Comparison of ENCODE assay signal across 19 mouse cellular contexts in the genomic region with DNA sequence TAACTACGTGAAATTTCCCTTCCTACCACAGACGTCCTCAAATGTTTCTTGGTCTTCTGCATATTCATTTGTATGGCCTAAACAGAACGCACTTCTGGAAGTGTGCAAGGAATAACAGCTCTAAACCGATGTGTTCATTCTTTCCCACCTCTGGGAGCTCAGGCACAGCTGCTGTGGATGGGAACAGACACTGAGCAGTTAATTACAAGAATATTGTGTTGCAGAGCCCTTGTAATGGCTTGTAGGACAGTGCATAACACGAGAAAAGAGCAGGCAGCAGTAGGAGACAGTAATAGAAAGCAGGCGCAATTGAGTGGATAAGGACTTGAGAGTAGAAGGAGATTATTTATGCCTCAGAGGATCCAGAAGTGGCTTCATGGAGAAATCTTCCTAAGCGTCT.
A peak's percentile ranks its signal among the peaks of the same experiment; 100 is the strongest.
DNase-seq lines count a peak whose midpoint lies in the region; ATAC-seq and TF ChIP-seq lines count a peak whose summit lies in the region.
"Had no signal": no experiment of that assay in that cellular context is flagged by ENCODE, and none has a peak within 500 bp of the region (broad histone marks: within the 10 kb centered on the region; RNA-seq: fewer than 3 reads in every experiment).

No protein-coding gene starts in this region.

- WGBS in hindbrain, embryonic 13.5 days, result 74% methylated on average over 7 of the region's 7 CpGs
- 82% methylated on average over 7 of the region's 7 CpGs for WGBS in hindbrain, embryonic 10.5 days
- whole genome bisulfite sequencing in neural tube, embryonic 12.5 days, result 80% methylated on average over 7 of the region's 7 CpGs
- 58% methylated on average over 7 of the region's 7 CpGs for WGBS in neural tube, embryonic 15.5 days
- WGBS in neural tube, embryonic 14.5 days, result 69% methylated on average over 7 of the region's 7 CpGs

- no peaks in the 10 kb centered on the region for H3K27me3 ChIP-seq in hindbrain, embryonic 13.5 days
- H3K27me3 ChIP-seq in hindbrain, embryonic 10.5 days (ENCODE audit: insufficient read depth, poor library complexity, severe bottlenecking), result no peaks in the 10 kb centered on the region
- no peaks in the 10 kb centered on the region for H3K27me3 ChIP-seq in neural tube, embryonic 12.5 days (replicated peaks)
- no peaks in the 10 kb centered on the region for H3K27me3 ChIP-seq in neural tube, embryonic 15.5 days (replicated peaks)
- H3K27me3 ChIP-seq in neural tube, embryonic 14.5 days (ENCODE audit: control insufficient read depth, insufficient read depth, low read length), result no peaks in the 10 kb centered on the region
- H3K27me3 ChIP-seq: embryonic facial prominence, embryonic 13.5 days; forebrain, embryonic 13.5 days; forebrain, embryonic 15.5 days had no signal

- H3K9me3 ChIP-seq in hindbrain, embryonic 13.5 days, result no peaks in the 10 kb centered on the region
- no peaks in the 10 kb centered on the region for H3K9me3 ChIP-seq in hindbrain, embryonic 10.5 days
- no peaks in the 10 kb centered on the region for H3K9me3 ChIP-seq in neural tube, embryonic 12.5 days
- H3K9me3 ChIP-seq in neural tube, embryonic 15.5 days (replicated peaks), result no peaks in the 10 kb centered on the region
- H3K9me3 ChIP-seq in neural tube, embryonic 14.5 days (ENCODE audit: control insufficient read depth, low read length), result no peaks in the 10 kb centered on the region
- H3K9me3 ChIP-seq: embryonic facial prominence, embryonic 13.5 days; forebrain, embryonic 13.5 days; forebrain, embryonic 15.5 days had no signal

- no peak for ATAC-seq in hindbrain, embryonic 13.5 days (ENCODE audit: low FRiP score)
- ATAC-seq in neural tube, embryonic 12.5 days (ENCODE audit: low FRiP score, low read depth), result peak; percentile 44; the same call in 1 of the 2 replicates
- ATAC-seq in neural tube, embryonic 15.5 days (ENCODE audit: low FRiP score), result no peak
- ATAC-seq in neural tube, embryonic 14.5 days (ENCODE audit: low read depth), result peak; percentile 44; the same call in 1 of the 2 replicates
- ATAC-seq: forebrain, embryonic 13.5 days; forebrain, embryonic 15.5 days; forebrain, postnatal 0 days had no signal

- H3K36me3 ChIP-seq in hindbrain, embryonic 13.5 days, result peaks cover 10% of the 10 kb centered on the region
- H3K36me3 ChIP-seq in hindbrain, embryonic 10.5 days, result no peaks in the 10 kb centered on the region
- H3K36me3 ChIP-seq in neural tube, embryonic 12.5 days, result no peaks in the 10 kb centered on the region
- peaks cover 7% of the 10 kb centered on the region; the same call in 1 of the 2 replicates for H3K36me3 ChIP-seq in neural tube, embryonic 15.5 days
- H3K36me3 ChIP-seq in neural tube, embryonic 14.5 days (ENCODE audit: control insufficient read depth, insufficient read depth, low read length), result no peaks in the 10 kb centered on the region
- H3K36me3 ChIP-seq: embryonic facial prominence, embryonic 13.5 days; forebrain, embryonic 15.5 days had no signal

- H3K9ac ChIP-seq in hindbrain, embryonic 13.5 days, result no peak overlapping the region
- H3K9ac ChIP-seq in neural tube, embryonic 12.5 days, result no peak overlapping the region
- H3K9ac ChIP-seq in neural tube, embryonic 15.5 days (replicated peaks), result no peak overlapping the region
- no peak overlapping the region for H3K9ac ChIP-seq in neural tube, embryonic 14.5 days (replicated peaks; ENCODE audit: low read depth, low read length)
- H3K9ac ChIP-seq: embryonic facial prominence, embryonic 13.5 days; forebrain, embryonic 13.5 days; forebrain, embryonic 15.5 days; forebrain, postnatal 0 days had no signal

- H3K4me1 ChIP-seq in hindbrain, embryonic 13.5 days (replicated peaks), result 0 out of 2 replicates have a peak, but pooled peaks cover 4% of the 10 kb centered on the region
- no peaks in the 10 kb centered on the region for H3K4me1 ChIP-seq in hindbrain, embryonic 10.5 days (replicated peaks)
- H3K4me1 ChIP-seq in neural tube, embryonic 12.5 days, result no peaks in the 10 kb centered on the region
- H3K4me1 ChIP-seq in neural tube, embryonic 15.5 days, result peaks cover 4% of the 10 kb centered on the region; the same call in 1 of the 2 replicates
- H3K4me1 ChIP-seq in neural tube, embryonic 14.5 days (ENCODE audit: control insufficient read depth, insufficient read depth, low read length), result no peaks in the 10 kb centered on the region
- H3K4me1 ChIP-seq: forebrain, embryonic 13.5 days; forebrain, embryonic 15.5 days had no signal

- no peak overlapping the region for H3K4me2 ChIP-seq in hindbrain, embryonic 13.5 days
- H3K4me2 ChIP-seq in neural tube, embryonic 12.5 days (replicated peaks), result no peak overlapping the region
- H3K4me2 ChIP-seq in neural tube, embryonic 15.5 days, result no peak overlapping the region
- no peak overlapping the region for H3K4me2 ChIP-seq in neural tube, embryonic 14.5 days (ENCODE audit: low read depth, low read length)
- H3K4me2 ChIP-seq: embryonic facial prominence, embryonic 13.5 days; forebrain, embryonic 13.5 days; forebrain, embryonic 15.5 days had no signal

- no peak for TF ChIP-seq POLR2A in brain, embryonic 14.5 days (IDR thresholded peaks at IDR 0.05; ENCODE audit: borderline replicate concordance, extremely low read depth, insufficient read depth, insufficient read length, poor library complexity, severe bottlenecking)

- TF ChIP-seq CTCF in brain, embryonic 14.5 days (IDR thresholded peaks at IDR 0.05; ENCODE audit: borderline replicate concordance, extremely low read depth, insufficient read depth, insufficient read length), result no peak

- no peak for DNase-seq in hindbrain, embryonic 10.5 days (ENCODE audit: low spot score)
- DNase-seq in brain, embryonic 14.5 days (ENCODE audit: low read depth), result peak; percentile 15
- no peak for DNase-seq in heart, adult 9 months (ENCODE audit: low spot score in 2 of 2)
- DNase-seq: adrenal gland, adult 2 months; adrenal gland, postnatal 10 days; adrenal gland, postnatal 25 days; cerebellum, adult 11-12 months; cerebellum, adult 2 months; cerebellum, adult 9-10 months; cerebellum, postnatal 10 days; cerebellum, postnatal 25 days; forebrain, postnatal 0 days had no signal

- H3K4me3 ChIP-seq in hindbrain, embryonic 13.5 days, result no peak overlapping the region
- H3K4me3 ChIP-seq in hindbrain, embryonic 10.5 days, result no peak overlapping the region
- no peak overlapping the region for H3K4me3 ChIP-seq in neural tube, embryonic 12.5 days
- H3K4me3 ChIP-seq in neural tube, embryonic 15.5 days (replicated peaks), result no peak overlapping the region
- H3K4me3 ChIP-seq in neural tube, embryonic 14.5 days (ENCODE audit: low read depth, low read length), result no peak overlapping the region
- H3K4me3 ChIP-seq: embryonic facial prominence, embryonic 13.5 days; forebrain, embryonic 13.5 days; forebrain, embryonic 15.5 days had no signal

- H3K27ac ChIP-seq in hindbrain, embryonic 13.5 days, result peak overlapping the region; percentile 44; the same call in 1 of the 2 replicates
- H3K27ac ChIP-seq in hindbrain, embryonic 10.5 days, result no peak overlapping the region
- H3K27ac ChIP-seq in neural tube, embryonic 12.5 days, result no peak overlapping the region
- H3K27ac ChIP-seq in neural tube, embryonic 15.5 days (replicated peaks), result no peak overlapping the region
- no peak overlapping the region for H3K27ac ChIP-seq in neural tube, embryonic 14.5 days (ENCODE audit: low read depth, low read length)
- H3K27ac ChIP-seq: embryonic facial prominence, embryonic 13.5 days; forebrain, embryonic 13.5 days; forebrain, embryonic 15.5 days had no signal

Comparison
In these comparisons a context has a peak if more than half of its experiments do, and no peak if none do; other contexts are left out.
1. ATAC-seq: peak in neural tube, embryonic 12.5 days (single experiment) and neural tube, embryonic 14.5 days (single experiment); none in hindbrain, embryonic 13.5 days (single experiment) and neural tube, embryonic 15.5 days (single experiment).